Mouse (Mus musculus): ENCODE measurements at regions not wholly inside any gene's neighbourhood (a gene's known extent, or its start where the extent isn't known, plus 50 kb on each side); places are given as distances from the start of the nearest gene placed in this dataset.

DNA sequence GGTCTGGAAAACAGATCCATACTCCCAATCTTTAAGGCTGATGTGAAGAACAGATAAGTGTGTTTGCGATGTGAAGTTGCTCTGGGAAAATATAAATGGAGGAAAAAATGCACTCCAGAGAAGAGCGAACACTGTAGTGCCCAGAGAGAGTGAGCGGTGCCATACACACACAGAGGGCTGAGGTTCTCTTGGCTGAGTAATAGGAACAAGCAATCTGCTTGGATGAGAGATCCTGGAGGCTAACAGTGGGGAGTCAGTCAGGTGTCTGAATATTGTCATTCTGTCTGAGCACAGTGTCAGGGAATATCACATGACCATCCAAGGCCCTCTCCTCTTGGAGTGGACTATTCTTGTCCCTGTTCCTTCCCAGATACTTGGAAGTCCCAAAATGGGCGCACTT is 200.4 kb downstream of the Maf start:
- ATAC-seq (ENCODE audit: extremely low read depth, insufficient number of reproducible peaks, low FRiP score, poor library complexity, severe bottlenecking), result no peak

DNA sequence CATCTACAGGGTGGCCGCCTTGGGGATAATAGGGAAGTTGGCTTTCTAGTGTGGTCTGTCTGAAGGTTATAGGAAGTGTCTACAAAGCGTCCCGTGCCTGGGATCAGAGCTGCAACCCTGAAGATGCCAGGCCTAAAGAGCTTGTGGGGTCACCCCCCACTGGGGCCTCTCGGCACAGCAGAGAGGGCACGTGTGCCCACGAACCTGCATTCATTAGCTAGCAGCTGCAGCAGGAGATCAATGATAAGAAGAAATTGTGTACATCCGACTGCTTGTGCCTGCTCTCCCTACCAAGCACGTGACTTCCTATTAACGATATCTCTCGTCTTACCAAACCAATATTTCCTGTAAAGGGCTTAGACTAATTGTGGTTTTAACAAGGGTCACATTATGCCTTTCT is 200.9 kb downstream of the Maf start:
- no peak for ATAC-seq (ENCODE audit: extremely low read depth, insufficient number of reproducible peaks, low FRiP score, poor library complexity, severe bottlenecking)

DNA sequence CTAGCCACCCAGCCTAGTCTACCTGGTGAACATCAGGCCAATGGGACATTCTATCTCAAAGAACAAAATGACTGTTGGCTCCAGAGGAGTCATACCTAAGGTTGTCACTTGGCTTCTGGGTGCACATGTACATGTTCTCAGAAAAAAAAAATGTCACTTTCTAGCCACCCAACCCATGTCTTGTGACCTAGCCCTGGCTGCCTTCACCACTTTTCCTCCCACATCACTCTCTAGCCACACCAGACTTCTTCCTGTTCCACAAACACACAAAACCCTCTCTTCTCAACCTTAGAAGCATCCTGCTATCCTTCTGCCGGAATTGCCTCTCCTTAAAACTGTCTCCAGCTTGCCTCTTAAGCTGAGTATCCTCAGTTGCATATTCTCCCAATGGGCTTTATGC is 211.6 kb downstream of the Maf start:
- no peak for ATAC-seq (ENCODE audit: extremely low read depth, insufficient number of reproducible peaks, low FRiP score, poor library complexity, severe bottlenecking)

DNA sequence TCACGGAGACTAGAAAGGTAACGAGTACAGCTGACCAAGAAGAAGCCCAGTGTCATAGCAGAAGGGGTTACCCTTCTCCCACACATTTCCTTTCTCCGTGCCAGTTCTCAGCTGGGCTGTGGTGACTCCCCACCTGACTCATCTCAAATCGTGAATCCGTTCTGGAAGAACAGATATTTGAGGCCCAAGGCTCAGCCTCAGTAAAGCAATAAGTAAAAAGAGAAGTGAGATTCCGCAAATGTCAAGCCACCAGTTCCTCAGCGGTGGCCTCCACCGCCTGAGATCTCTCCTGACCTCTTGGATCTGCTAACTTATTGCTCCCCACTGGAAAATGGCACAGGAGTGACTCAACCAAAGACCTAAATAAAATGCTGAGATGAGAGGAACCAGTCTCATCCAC is 213.2 kb downstream of the Maf start:
- ATAC-seq (ENCODE audit: extremely low read depth, insufficient number of reproducible peaks, low FRiP score, poor library complexity, severe bottlenecking), result no peak

DNA sequence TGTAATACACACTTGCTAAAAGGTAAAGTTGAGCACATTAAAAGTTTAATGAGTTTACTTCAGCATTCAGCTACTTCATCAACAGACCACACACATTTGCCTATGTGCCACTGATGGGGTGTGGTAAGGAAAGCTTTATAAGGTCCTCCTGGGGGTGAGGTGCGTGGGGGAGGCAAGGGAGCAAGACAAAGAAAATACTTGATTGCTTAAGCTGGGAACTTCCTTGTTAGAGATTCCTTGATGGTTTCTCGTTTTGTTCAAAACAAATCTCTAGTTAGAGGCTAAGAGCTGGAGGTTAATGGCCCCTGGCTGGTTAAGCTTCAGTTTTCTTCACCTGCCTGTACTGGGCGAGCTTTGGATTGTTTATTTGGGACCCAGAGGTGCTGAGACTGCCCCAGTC is 220.7 kb downstream of the Maf start:
- peak; percentile 15; the same call in 1 of the 2 replicates for ATAC-seq (ENCODE audit: extremely low read depth, insufficient number of reproducible peaks, low FRiP score, poor library complexity, severe bottlenecking)

DNA sequence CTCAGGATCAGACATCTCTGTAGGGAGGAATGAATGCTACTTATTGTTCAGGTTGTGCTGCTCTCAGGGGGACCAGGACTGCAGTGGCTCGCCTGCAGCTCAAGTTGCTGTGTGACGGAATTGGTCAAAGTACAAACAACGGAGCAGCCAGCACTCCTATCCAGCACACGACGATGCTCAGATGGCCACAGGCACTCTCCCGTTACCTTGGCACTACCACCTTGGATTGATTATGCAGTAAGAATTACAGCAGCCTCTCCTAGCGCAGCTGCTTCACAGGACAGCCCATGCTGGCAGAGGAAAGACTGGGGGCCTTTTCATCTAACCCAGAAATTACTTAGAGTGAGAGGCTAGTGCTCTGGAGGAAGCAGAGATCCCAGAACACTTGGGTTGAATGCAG is 226.5 kb downstream of the Maf start:
- ATAC-seq (ENCODE audit: extremely low read depth, insufficient number of reproducible peaks, low FRiP score, poor library complexity, severe bottlenecking), result no peak

DNA sequence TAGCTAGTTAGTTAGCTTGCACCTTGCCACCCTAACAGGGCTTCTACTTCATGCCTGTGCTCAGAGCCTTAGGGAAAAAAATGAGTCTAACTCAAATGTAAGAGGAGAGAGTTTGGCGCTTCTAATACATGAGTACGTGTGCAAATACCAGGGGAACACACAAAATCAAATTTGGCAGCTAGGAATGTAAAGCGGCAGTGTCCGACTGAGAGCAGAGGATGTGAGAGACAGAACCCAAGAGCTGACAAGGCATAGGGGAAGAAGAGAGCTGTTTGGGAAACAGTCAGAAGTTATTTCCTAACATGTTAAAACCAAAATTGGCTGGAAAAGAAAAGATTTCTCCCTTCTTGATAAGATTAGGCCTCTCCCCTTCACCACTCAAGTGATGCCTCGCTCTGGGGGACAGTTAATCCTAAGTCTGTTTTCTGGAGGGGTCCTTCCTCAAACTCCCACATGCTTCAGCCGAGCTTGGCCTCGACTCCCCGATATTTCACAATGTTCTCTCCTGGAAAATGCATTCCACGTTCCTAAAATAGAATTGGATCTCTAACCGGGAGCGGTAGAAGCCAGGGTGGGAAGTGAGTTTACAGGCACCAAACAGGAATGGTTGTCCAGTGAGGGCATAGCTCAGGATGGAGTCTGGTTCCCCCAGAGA is 229.1 kb downstream of the Maf start:
- ATAC-seq (ENCODE audit: extremely low read depth, insufficient number of reproducible peaks, low FRiP score, poor library complexity, severe bottlenecking), result no peak

DNA sequence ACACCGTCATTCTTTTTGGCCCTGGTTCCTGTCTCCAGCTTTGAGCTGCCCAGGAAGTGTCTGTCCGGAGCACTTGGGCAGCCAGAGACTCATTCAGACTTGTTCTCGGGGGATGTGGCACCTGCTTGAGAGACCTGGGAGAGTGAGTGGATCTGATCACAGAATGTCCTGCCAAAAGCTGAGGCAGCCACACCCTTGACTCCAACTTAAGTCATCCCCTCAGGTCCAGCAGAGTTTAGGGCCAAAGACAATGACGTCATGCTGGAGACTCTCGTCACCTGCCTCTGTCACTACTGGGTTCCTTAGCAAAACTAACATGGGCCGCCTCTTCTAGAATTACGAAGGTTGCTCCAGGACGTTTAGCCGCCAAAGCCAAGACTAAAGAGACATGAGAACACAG is 231.5 kb downstream of the Maf start:
- ATAC-seq (ENCODE audit: extremely low read depth, insufficient number of reproducible peaks, low FRiP score, poor library complexity, severe bottlenecking), result no peak

DNA sequence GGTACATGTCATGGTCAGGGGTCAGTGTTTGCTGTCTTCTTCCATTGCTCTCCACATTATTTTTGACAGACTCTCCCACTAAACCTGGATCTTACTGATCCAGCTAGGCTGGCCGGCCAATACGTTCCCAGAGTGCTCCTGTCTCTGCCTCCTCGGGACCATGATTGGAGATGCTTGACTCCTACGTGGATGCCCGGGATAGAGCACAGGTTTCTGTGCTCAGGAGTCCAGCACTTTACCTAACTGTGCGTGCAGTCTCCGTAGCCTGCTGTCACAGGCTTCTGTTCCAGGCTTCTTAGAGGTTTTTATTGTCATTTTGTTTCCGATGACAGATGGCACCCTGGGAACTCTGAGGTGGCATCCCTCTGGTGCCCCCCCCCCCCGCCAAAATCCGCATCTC is 232.4 kb downstream of the Maf start:
- no peak for ATAC-seq (ENCODE audit: extremely low read depth, insufficient number of reproducible peaks, low FRiP score, poor library complexity, severe bottlenecking)

DNA sequence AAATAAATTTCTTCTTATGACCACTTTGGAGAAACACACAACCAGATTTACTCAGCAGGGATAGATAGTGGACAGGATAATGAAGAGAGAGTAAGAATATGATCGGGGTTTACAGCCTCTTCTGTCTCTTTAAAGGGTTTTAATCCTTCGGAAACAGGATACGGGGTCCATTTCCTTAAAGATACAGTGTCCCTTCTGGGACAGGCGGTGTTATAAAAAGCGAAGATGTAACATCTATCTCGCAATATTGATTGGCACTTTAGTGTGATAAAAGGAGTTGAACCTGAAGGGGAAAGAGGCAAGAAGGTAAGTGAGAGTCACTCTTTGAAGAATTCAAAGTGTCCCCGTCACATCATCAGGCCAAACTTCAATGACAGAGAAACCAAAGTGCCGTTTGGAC is 233.6 kb downstream of the Maf start:
- ATAC-seq (ENCODE audit: extremely low read depth, insufficient number of reproducible peaks, low FRiP score, poor library complexity, severe bottlenecking), result no peak

DNA sequence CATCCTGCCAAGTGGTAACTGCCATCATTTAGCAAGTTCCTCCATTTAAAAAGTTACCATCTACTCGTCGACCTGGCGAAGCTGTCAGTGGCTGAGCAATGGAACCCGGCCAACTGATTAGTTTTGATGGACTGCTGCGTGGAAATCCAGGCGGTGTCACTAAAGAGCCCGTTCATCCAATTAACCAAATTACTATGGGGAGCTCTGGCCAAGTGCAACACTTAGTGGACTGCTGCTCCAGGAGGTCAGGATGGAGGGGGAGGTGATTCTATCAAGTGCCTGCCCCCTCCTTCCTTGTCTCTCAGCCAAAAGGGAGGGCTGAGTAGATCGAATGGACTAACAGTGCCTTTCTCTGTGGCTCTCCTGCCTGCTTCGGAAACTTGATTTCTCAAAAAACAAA is 241.0 kb downstream of the Maf start:
- no peak for ATAC-seq (ENCODE audit: extremely low read depth, insufficient number of reproducible peaks, low FRiP score, poor library complexity, severe bottlenecking)

DNA sequence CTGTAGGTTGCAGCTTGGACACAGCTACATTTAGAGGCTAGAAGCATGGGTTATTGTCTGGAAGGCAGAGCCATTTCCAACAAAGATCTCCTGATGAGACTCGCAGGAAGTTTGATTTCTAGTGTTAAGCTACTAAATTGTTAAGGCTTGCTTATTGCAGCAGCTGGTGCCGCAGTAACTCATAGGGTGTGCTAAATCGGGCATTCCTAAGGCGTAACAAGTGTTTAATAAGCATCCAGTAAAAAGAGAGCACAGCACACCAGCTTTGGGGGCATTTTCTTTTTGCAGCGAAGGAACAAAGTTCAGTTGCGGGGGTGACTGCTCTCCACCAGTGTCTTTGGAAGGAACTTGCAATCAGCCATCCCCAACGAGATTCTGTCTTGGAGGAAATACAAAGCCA is 241.5 kb downstream of the Maf start:
- ATAC-seq (ENCODE audit: extremely low read depth, insufficient number of reproducible peaks, low FRiP score, poor library complexity, severe bottlenecking), result no peak

DNA sequence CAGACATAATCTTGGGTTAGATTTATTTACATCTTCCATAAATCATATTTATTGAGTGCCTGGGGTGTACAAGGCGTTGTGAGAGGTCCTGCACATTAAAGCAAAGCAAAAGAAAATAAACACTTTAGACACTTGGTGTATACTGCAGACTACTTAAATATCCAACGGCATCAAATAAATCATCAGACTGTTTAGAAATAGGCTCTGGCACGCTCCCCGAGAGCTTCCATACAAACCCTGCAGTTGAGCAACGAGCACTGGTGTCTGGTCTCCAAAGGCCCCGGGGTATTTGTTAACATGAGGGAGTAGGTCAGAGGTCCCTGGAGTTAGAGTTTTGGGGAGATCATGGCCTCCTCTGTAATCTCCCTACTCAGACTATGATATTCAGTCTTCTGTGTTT is 244.9 kb downstream of the Maf start:
- ATAC-seq (ENCODE audit: extremely low read depth, insufficient number of reproducible peaks, low FRiP score, poor library complexity, severe bottlenecking), result no peak

DNA sequence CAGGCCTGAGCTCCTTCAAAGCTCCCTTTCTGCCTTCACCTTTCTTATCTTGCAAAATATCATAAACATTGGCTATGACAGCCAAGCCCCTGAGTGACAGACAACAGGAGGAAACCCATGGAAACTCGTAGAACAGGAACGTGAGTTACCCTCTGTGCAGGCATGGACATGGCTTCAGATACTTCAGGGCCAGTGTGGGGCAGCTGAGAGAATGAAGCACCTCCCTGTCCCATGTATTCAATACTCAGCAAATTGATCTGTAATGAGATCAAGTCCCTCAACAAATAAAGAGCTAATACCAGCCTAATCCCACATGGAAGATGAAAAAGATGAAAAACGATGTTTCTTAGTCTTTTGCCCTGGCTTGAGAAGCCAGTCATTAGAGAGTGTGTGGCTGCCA is 249.5 kb downstream of the Maf start:
- no peak for ATAC-seq (ENCODE audit: extremely low read depth, insufficient number of reproducible peaks, low FRiP score, poor library complexity, severe bottlenecking)

DNA sequence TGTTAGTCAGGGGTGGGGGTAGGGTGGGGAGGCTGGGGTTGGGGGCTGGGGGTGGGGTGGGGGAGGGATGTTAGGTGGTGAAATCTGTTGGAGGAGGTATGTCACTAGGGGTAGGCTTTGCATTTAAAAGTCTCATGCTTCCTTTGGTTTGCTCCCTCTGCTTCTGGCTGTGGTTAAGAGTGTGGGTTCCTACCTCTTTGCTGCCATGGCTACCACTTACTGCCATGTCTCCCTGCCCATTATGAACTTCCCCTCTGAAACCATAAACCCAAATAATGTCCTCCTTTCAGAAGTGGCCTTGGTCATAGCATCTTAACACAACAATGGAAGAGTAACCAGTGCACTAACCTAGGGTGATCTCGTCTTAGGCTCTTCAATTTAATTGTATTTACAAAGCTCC is 256.8 kb downstream of the Maf start:
- ATAC-seq (ENCODE audit: extremely low read depth, insufficient number of reproducible peaks, low FRiP score, poor library complexity, severe bottlenecking), result no peak

DNA sequence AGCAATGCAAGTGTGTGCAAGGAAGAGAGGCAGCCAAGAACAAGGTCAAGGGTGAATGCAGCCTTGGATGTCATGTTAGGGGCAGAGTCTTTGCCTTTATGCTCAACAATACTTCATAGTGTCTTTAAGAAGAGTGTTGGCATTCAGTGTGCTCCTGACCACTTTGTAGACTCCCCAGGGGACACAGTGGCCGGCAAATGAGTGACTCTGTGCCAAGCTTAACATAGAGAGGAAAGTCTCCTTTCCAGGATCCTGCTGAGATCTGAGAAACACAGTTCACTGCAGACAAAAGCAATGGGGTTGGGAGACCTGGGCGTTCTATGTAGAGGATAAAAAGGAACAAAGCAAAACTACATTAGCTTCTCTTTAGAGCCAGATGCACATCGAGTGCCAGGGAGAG is 259.2 kb downstream of the Maf start:
- ATAC-seq (ENCODE audit: extremely low read depth, insufficient number of reproducible peaks, low FRiP score, poor library complexity, severe bottlenecking), result no peak

DNA sequence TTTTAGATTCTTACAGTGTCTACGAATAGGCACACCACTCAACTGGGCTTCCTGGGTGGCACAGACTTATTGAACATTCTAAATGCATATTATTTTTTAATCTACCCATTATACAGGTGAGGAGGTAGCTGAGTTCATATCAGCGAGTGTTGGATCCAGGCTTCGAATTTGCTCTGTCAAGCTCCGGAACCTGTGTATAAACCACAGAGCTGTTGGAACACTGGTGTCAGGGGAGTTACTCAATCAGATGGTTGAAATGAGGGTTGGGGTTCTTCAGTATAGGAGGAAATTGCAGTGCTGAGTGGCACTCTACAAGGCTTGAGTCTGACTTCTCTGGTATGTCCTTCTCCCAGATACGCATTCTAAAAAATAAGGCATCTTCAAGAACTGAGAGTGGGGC is 263.1 kb downstream of the Maf start:
- ATAC-seq (ENCODE audit: extremely low read depth, insufficient number of reproducible peaks, low FRiP score, poor library complexity, severe bottlenecking), result peak; percentile 30; the same call in 1 of the 2 replicates

DNA sequence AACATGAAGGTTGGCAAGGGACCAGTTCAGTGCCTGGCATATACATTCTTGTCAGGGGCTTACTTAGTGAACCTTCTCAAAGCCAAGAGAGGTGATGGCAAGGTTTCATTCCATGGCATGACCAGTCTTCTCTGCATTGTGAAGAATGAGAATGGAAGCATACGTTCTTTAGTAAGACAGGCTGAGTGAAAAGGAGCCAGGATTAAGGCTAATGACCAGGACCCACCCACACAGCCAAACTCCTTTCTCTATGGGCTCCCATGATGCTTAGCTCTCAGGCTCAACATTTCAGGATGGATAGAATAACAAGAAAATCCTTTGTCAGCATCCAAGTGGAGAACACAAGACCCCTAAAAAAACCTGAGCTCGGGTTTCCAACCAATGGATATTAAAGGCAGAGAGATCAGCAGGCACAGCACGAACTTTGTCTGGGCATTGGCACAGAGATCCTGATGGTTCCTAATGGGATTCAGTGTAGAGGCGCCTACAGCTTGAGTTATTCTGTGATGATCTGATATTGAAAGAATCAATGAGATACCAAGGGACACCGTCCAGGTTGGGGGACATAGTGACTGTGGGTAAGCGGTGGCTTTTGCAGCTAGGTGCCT is 265.5 kb downstream of the Maf start:
- no peak for ATAC-seq (ENCODE audit: extremely low read depth, insufficient number of reproducible peaks, low FRiP score, poor library complexity, severe bottlenecking)

DNA sequence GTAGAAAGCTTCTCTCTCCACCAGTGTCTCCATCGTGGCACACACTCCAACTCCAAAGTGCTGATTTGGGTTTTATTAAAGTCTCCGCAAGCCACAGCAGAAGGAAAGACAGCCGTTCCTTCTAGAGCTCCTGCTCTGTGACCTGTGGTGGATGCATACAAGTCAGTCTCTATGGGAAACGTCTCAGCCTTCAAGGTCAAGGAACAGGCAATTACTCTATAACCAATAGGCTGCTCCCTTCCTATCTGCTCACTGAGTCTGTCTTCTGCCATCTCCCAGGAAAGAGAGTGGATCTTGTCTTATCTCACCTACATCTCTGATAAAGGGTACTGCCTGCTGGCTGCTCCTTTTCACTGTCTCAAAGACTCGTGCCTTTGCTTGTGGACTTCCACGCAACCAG is 266.3 kb downstream of the Maf start:
- no peak for ATAC-seq (ENCODE audit: extremely low read depth, insufficient number of reproducible peaks, low FRiP score, poor library complexity, severe bottlenecking)

DNA sequence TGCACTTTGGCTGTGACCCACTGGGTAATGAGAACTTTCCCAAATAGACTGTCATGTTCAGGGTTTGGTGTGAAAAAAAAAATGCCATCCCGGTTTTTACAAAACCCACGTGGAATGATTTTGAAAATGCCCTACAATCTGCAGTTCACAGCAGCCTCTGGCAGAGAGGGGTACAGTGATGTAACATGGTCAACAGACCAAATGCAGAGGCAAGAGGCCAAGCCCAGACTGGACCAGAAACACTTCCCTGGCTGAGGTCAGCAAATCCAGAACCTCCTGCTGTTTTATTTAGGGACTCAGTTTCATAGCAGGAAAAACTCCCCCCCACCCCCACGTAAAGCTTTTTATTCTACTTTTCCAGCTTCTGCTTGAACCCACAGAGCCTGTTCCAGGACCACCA is 267.4 kb downstream of the Maf start:
- ATAC-seq (ENCODE audit: extremely low read depth, insufficient number of reproducible peaks, low FRiP score, poor library complexity, severe bottlenecking), result no peak

DNA sequence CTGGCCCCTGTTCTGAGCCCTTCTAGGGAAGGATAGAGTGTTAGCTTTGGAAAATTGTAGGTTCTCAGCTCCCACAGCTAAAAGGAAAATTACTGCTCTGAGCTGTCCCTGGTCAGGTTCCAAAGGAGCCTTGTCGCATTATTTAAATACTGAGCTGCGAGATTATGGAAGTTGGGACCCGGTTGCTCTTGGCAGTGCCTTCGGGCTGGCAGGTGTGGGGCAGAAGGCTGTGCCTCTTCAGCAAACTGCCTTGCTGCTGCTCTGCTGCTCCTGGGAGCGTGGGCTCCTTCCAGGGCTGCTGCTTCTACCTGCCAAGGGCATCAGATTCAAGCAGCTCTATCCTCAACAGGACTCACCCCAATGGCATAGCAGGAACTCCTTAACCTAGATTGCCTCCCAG is 268.1 kb downstream of the Maf start:
- ATAC-seq (ENCODE audit: extremely low read depth, insufficient number of reproducible peaks, low FRiP score, poor library complexity, severe bottlenecking), result no peak
